Mouse (Mus musculus) forebrain, embryonic 16.5 days (tissue): Measurements from ENCODE around the gene Mettl17. TPM values are rescaled to one million over a fixed set of nuclear protein-coding genes. Genes with fewer than 3 reads are reported as not detected.

Experiments used
- ATAC-seq: fragments of 200-750 bp; cut with Nextera tagmentation; 2 replicates; pipeline ENCODE4 v1.8.0; 2017; ENCODE audit warnings: mild to moderate bottlenecking, moderate library complexity
- H3K27ac ChIP-seq: fragments of 300-500 bp; sonication (generic); 2 replicates; pipeline ENCODE4 v1.5.1; 2014; ENCODE audit warnings: low read length, control low read depth
- H3K27me3 ChIP-seq: fragments of 300-500 bp; sonication (generic); replicated peaks from 2 replicates; pipeline ENCODE4 v1.6.1; 2014; ENCODE audit warnings: low read length; ENCODE audit not compliant: control insufficient read depth, insufficient read depth
- H3K36me3 ChIP-seq: fragments of 300-500 bp; sonication (generic); 2 replicates; pipeline ENCODE4 v1.6.1; 2014; ENCODE audit not compliant: control insufficient read depth, insufficient read depth
- H3K4me1 ChIP-seq: fragments of 300-500 bp; sonication (generic); replicated peaks from 2 replicates; pipeline ENCODE4 v1.6.1; 2014; ENCODE audit warnings: low read length; ENCODE audit not compliant: control insufficient read depth, insufficient read depth
- H3K4me2 ChIP-seq: fragments of 300-500 bp; sonication (generic); 2 replicates; pipeline ENCODE4 v1.6.1; 2014; ENCODE audit warnings: mild to moderate bottlenecking, low read length, control low read depth
- H3K4me3 ChIP-seq: fragments of 300-500 bp; sonication (generic); replicated peaks from 2 replicates; pipeline ENCODE4 v1.5.1; 2014; ENCODE audit warnings: mild to moderate bottlenecking, low read length, control low read depth
- H3K9ac ChIP-seq: fragments of 300-500 bp; sonication (generic); replicated peaks from 2 replicates; pipeline ENCODE4 v1.6.1; 2014; ENCODE audit warnings: low read depth, low read length, control low read depth
- H3K9me3 ChIP-seq: fragments of 300-500 bp; sonication (generic); 2 replicates; pipeline ENCODE4 v1.6.1; 2016; ENCODE audit warnings: low read length; ENCODE audit not compliant: control insufficient read depth
- WGBS: fragments of 180-500 bp; shearing (Covaris S2); extraction: QIAGEN DNeasy Blood & Tissue Kit; methylation state at CpG from one replicate; pipeline ENCODE4 v1.1.7; 2014; 5-methylcytosine and 5-hydroxymethylcytosine counted together
- polyA plus RNA-seq: library from polyadenylated mRNA; unstranded; fragments of >200 nt; fragmentation: Nextera tagmentation; extraction: Ambion mirVana; gene quantifications from 2 replicates; pipeline ENCODE4 v1.2.1, GENCODE M21; 2015

Mettl17 gene
- polyA plus RNA-seq, 1 experiment from 2014 or later, result 94.7 TPM

GRCm38 (mm10) chr14:51870756-51871155 is 13.9 kb upstream of the Mettl17 start:
- no peaks in the 10 kb centered on the region for H3K4me1 ChIP-seq
- no peak for ATAC-seq
- no peaks in the 10 kb centered on the region for H3K9me3 ChIP-seq
- 80% methylated on average over 2 of the region's 2 CpGs for WGBS
- no peak overlapping the region for H3K27ac ChIP-seq
- H3K36me3 ChIP-seq, result no peaks in the 10 kb centered on the region
- no peak overlapping the region for H3K4me3 ChIP-seq
- H3K9ac ChIP-seq, result no peak overlapping the region
- H3K4me2 ChIP-seq, result no peak overlapping the region
- no peaks in the 10 kb centered on the region for H3K27me3 ChIP-seq

- no peak for ATAC-seq
Measured at GRCm38 (mm10) chr14:51871741-51872140, 12.9 kb upstream of the Mettl17 start.

DNA sequence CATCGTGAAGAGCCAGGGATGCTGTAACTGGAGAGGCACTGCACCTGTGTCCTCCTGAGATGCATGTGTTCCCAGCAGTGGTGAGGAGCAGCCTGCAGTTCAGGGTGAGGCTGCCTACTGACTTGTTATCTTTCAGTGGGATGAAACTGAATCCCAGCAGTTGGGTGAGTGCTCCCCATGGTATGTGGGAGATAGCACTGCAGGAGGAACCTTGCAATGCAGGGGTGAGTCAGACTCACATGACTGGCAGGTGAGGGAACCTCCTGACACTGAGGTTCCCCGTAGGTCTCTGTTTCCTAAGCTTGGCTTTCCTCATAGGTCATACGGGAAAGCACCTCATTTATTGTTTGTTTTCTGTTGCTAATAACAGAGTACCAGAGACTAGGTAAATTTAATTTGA is 7.1 kb upstream of the Mettl17 start:
- WGBS, result 85% methylated on average over 3 of the region's 3 CpGs
- no peak overlapping the region for H3K4me3 ChIP-seq
- H3K27ac ChIP-seq, result no peak overlapping the region
- H3K36me3 ChIP-seq, result no peaks in the 10 kb centered on the region
- no peaks in the 10 kb centered on the region for H3K9me3 ChIP-seq
- no peak overlapping the region for H3K9ac ChIP-seq
- no peak overlapping the region for H3K4me2 ChIP-seq
- no peaks in the 10 kb centered on the region for H3K27me3 ChIP-seq
- no peaks in the 10 kb centered on the region for H3K4me1 ChIP-seq
- no peak for ATAC-seq

More at GRCm38 (mm10) chr14:51871741-51872140, 12.9 kb upstream of the Mettl17 start:
- WGBS, result 73% methylated on average over 9 of the region's 9 CpGs
- H3K9ac ChIP-seq, result no peak overlapping the region
- H3K36me3 ChIP-seq, result no peaks in the 10 kb centered on the region
- no peak overlapping the region for H3K27ac ChIP-seq
- no peaks in the 10 kb centered on the region for H3K4me1 ChIP-seq
- H3K9me3 ChIP-seq, result no peaks in the 10 kb centered on the region
- H3K27me3 ChIP-seq, result no peaks in the 10 kb centered on the region
- no peak overlapping the region for H3K4me3 ChIP-seq
- no peak overlapping the region for H3K4me2 ChIP-seq

GRCm38 (mm10) chr14:51883527-51884030 is 1.1 kb upstream of the Mettl17 start:
- peak overlapping the region; percentile 83 for H3K4me2 ChIP-seq
- H3K27me3 ChIP-seq, result no peaks in the 10 kb centered on the region
- H3K36me3 ChIP-seq, result peaks cover 5% of the 10 kb centered on the region
- WGBS, result under 1% methylated on average over 4 of the region's 4 CpGs
- H3K9ac ChIP-seq, result no peak overlapping the region
- H3K4me3 ChIP-seq, result peak overlapping the region; percentile 77
- peak; percentile 21 for ATAC-seq
- 0 out of 2 replicates have a peak overlapping the region, but pooled peaks have one; percentile 6 for H3K27ac ChIP-seq
- no peaks in the 10 kb centered on the region for H3K9me3 ChIP-seq
- peaks cover 14% of the 10 kb centered on the region for H3K4me1 ChIP-seq

DNA sequence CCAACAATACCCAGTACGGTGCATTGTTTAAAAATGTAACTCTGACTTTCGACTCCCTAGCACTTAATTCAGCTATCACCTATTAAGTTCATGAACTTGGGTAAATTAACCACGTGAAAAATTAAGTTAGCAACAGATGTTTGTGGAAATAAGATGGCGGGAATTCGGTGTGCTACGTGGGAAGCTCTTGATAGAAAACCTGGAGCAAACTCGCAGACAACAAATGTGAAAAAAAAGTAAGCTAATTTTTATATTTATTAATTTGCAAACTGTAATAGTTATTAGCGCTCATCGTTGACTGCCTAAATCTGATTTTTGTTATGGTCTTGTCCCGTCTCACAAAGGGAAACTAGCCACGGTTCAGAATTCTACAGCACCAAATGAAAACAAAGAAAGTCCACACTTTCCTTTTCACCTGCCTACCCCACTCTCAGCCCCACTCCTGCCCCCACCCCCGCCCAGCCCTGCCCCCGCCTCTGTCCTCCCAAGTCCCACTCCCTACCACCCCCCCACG is 554 bp upstream of the Mettl17 start:
- peak overlapping the region; percentile 75 for H3K27ac ChIP-seq
- peak overlapping the region; percentile 83 for H3K4me2 ChIP-seq
- peak; percentile 26 for ATAC-seq
- H3K27me3 ChIP-seq, result no peaks in the 10 kb centered on the region
- H3K4me3 ChIP-seq, result peak overlapping the region; percentile 77
- WGBS, result under 1% methylated on average over 14 of the region's 14 CpGs
- peak overlapping the region; percentile 70 for H3K9ac ChIP-seq
- H3K36me3 ChIP-seq, result peaks cover 5% of the 10 kb centered on the region
- H3K4me1 ChIP-seq, result peaks cover 14% of the 10 kb centered on the region
- no peaks in the 10 kb centered on the region for H3K9me3 ChIP-seq

GRCm38 (mm10) chr14:51886051-51886450 is 1.4 kb downstream of the Mettl17 start:
- Histone ChIP-seq H3K4me3 (peak overlapping the region; percentile 77; the same call in 1 of the 2 replicates), H3K36me3 (peaks cover 16% of the 10 kb centered on the region), H3K9me3 (no peaks in the 10 kb centered on the region), H3K27me3 (no peaks in the 10 kb centered on the region), H3K9ac (no peak overlapping the region), H3K27ac (no peak overlapping the region), H3K4me1 (peaks cover 14% of the 10 kb centered on the region), H3K4me2 (peak overlapping the region; percentile 83)
- 44% methylated on average over 6 of the region's 6 CpGs for WGBS
- ATAC-seq, result no peak

DNA sequence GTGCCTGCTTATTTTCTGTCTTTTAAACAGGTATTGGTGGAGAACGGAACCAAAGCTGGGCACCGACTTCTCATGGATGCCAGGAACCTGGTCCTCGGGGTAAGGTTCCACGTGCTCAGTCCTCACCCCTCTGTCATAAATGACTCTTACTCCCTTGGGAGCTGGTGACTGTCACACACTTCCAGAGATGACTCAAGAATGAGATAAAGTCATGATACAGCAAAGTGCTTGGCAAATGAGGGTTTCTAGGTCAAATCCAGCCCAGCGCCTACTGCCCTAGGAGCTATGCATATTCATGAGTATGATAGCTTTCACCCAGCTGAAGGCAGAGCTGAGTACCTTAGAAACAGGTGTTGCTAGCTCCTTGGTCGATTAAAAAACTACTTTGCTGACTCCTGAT is 5.2 kb downstream of the Mettl17 start:
- no peaks in the 10 kb centered on the region for H3K9me3 ChIP-seq
- no peak overlapping the region for H3K4me2 ChIP-seq
- H3K27me3 ChIP-seq, result no peaks in the 10 kb centered on the region
- WGBS, result 90% methylated on average over 6 of the region's 6 CpGs
- H3K9ac ChIP-seq, result no peak overlapping the region
- no peak overlapping the region for H3K27ac ChIP-seq
- ATAC-seq, result no peak
- H3K36me3 ChIP-seq, result peaks cover 26% of the 10 kb centered on the region
- no peak overlapping the region for H3K4me3 ChIP-seq
- peaks cover 12% of the 10 kb centered on the region for H3K4me1 ChIP-seq

DNA sequence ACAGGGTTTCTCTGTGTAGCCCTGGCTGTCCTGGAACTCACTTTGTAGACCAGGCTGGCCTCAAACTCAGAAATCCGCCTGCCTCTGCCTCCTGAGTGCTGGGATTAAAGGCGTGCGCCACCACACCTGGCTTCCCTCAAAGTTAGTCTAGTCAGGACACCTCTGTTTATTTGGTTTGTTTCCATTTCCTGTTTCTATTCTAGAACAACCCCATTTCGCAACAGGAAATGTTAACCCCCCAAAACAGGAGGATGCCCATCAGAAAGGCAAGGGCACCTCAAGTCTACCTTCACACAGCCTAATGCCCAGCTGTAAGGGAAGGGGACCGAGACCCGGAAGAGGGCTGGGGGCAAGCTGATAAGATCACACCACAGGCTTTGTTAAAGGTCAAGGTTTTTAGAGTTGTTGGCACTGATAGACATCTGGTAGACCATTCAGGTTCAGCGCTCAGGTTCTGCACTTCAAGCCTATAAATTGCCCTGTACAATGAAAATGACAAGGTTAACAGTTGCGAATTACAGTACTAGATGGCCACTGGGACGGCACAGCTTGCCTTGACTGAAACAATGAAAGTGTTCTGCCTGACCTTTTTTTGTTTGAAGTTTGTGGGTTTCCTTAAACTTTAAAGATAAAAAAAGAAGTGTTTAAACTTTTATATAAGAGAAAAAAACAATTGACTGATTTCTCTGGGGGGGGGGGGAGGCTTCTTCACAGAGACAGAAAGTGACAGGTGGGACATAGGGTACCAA is 7.7 kb downstream of the Mettl17 start, which contains the start of gene Slc39a2:
Gene Slc39a2 (plus strand): TSS at position 699 of the 749 bp plus-strand sequence.
- Histone ChIP-seq H3K4me3 (no peak within 1 kb of the TSS), H3K9ac (no peak within 1 kb of the TSS), H3K36me3 (peaks cover 23% of the 10 kb centered on the region), H3K27ac (no peak within 1 kb of the TSS), H3K4me2 (no peak within 1 kb of the TSS), H3K9me3 (no peaks in the 10 kb centered on the region), H3K4me1 (no peaks in the 10 kb centered on the region), H3K27me3 (no peaks in the 10 kb centered on the region)
- WGBS, result 94% methylated on average over 9 of the region's 9 CpGs
- no peak for ATAC-seq

GRCm38 (mm10) chr14:51893094-51893794 is 8.6 kb downstream of the Mettl17 start:
- no peak for ATAC-seq
- Histone ChIP-seq H3K9ac (no peak overlapping the region), H3K4me1 (no peaks in the 10 kb centered on the region), H3K4me3 (no peak overlapping the region), H3K9me3 (no peaks in the 10 kb centered on the region), H3K4me2 (no peak overlapping the region), H3K36me3 (peaks cover 21% of the 10 kb centered on the region), H3K27ac (no peak overlapping the region), H3K27me3 (no peaks in the 10 kb centered on the region)
- WGBS, result 35% methylated on average over 10 of the region's 10 CpGs
